Mouse (Mus musculus) embryo, embryonic 9.5 days (tissue): ENCODE results near the gene Taf11.

Source experiments
- DNase-seq: peaks from one replicate; pipeline ENCODE4 v3.0.0-alpha.2; 2017; ENCODE audit errors: extremely low spot score

Gene Taf11

GRCm38 (mm10) chr17:27920676-27921075 is 11.0 kb upstream of the Taf11 start:
- no peak for DNase-seq

DNA sequence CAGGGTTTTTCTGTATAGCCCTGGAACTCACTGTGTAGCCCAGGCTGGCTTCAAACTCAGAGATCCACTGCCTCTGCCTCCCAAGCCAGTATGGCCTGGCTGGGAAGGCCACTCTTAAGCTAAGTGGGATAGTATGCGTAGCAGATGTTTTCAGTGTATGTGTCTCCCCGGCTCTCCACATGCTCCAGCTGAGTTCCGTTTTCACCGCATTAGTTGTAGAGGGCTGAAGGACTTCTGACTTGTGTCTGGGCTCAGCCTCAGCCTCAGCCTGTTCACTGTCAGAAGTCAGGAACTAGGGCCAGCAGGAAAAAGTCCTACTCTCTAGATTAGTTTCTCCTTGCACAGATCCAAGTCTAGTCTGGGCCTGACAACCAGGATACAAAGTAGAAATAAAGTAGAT is 6.7 kb upstream of the Taf11 start:
- DNase-seq: no peak

DNA sequence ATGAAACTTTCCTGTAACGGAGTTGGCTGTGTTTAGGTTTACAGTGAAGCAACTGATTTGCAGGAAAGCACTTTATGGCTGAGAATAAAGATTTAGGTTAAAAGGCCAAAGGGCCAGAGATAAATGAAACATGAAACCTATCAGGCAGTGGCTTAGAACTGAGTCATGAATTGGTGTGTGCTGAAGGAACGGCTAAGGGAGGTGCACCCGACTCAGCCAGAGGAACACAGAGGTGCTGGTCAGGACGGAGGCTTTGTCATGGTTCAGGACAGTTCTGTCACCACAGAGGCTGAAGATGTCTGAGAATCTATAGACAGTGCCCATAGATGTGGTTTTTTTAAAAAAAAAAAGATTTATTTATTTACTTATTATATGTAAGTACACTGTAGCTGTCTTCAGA is 5.1 kb upstream of the Taf11 start:
- no peak for DNase-seq

DNA sequence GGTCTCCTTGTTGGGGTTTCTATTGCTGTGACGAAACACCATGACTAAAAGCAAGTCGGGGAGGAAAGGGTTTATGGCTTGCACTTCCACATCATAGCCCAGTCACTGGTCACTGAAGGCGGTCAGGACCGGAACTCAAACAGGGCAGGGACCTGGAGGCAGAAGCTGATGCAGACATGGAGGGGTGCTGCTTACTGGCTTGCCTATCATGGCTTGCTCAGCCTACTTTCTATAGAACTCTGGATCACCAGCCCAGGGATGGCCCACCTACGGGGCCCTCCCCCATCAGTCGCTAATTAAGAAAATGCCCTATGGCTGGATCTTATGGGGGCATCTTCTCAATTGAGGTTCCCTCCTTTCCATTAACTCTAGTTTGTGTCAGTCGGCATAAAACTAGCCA is 1.7 kb upstream of the Taf11 start:
- DNase-seq: no peak

GRCm38 (mm10) chr17:27908888-27909621 is 589 bp downstream of the Taf11 start, which contains the start of gene Anks1:
Gene Anks1, plus strand, starts transcription at chr17:27909306.
- DNase-seq: peak; percentile 90

- DNase-seq: peak; percentile 39
Measured at GRCm38 (mm10) chr17:27908206-27908887, 1.3 kb downstream of the Taf11 start.

DNA sequence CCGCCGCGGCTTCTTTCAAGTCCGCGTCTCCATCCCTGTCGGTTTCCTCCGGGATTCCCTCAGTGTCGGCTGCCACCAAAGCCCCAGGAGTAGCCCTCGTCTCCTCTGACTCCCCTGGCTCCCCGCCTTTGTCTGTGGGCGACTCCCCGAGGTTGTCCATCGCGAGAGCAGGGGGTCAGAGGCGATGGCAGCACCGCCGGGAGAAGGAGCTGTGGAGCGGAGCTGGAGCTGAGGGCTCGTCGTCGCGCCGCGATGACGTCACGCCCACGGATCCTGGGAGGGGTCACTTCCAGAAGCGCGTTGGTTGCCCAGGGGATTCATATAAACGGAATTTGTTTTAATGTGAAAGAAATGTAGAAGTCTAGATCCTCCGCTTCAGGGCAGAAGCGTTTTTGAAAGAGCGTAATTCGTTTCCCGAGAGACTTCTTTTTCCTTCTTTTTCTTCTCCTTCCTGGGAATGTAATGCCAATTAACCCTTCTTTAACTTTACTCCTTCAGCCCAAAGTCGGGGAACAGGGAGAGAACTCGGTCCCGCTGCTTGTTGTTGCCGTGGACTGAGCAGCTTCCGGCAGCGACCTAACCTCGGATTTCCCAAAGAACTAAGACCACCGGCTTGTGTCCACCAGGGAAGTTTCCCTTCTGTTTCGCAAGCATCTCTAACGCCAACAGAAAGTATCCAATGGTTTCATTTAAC is 2.0 kb downstream of the Taf11 start:
- DNase-seq: peak; percentile 94

DNA sequence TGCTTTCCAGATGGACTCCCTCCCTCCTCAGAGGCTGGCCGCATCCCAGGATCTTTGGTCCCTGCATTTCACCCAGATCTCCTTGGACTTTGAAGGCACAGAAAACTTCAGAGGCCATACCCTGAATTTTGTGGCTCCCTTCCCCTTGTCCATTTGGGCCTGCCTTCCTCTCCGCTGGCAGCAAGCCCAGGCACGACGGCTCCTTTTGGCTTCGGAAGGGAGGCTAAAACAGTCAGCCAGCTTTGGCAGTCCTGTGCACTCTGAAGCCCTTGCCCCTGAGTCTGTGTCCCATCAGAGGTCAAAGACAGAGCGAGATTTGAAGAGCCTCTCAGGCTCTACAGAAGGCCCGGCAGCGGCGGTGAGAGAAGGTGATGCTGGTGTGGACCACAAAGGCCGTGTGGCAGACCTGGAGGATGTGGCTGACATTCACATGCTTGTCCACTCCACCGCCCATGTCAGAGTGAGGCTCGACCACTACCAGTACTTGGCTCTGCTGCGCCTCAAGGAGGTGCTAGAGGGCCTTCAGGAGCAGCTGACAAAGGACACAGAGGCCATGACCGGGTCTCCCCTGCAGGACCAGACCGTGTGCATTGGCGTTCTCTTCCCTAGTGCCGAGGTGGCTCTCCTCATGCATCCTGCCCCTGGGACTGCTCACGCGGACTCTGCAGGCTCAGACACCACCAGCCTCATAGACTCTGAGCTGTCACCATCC is 23.0 kb downstream of the Taf11 start:
- DNase-seq: no peak

- DNase-seq: no peak
Measured at GRCm38 (mm10) chr17:27883994-27884393, 25.6 kb downstream of the Taf11 start.

DNA sequence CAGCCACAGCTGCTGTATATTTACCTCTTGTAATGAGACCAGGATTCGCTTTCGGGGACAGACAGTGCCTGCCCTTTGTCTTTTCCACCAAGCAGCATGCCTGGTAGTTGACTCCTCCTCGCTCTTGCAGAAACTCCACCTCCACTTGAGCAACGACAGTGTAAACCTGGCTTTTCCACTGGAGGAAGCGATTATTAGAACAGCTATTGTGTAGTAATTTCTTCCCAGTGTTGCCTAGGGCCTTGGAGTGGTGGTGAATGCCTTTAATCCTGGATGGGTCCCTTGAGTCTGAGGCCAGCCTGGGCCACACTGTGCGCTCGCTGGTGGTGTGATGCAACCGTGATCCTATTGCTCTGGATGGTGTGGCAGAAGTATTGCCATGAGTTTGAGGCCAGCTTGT is 26.5 kb downstream of the Taf11 start:
- no peak for DNase-seq

- no peak for DNase-seq
Measured at GRCm38 (mm10) chr17:27881518-27881917, 28.1 kb downstream of the Taf11 start.

DNA sequence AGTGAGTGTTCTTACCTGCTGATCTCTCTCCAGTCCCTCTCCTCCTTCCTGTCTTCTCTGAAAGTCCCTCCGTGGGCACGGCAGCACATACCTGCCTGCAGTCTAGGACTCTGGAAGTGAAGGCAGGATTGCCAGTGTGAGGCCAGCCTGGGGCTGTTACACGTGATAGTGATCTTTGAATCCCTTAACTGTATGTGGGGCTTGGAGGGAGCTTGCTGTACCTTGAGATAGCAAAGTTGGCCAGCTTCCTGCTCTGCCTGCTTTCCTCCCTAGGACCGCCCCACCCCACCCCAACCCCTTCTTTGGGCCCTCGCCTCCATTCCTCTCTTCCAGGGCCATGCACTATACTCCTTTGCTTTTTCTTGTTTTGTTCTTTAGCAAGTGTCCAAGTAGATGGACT is 35.1 kb downstream of the Taf11 start:
- no peak for DNase-seq

GRCm38 (mm10) chr17:27873583-27873982 is 36.1 kb downstream of the Taf11 start:
- no peak for DNase-seq

GRCm38 (mm10) chr17:27871851-27872250 is 37.8 kb downstream of the Taf11 start:
- no peak for DNase-seq

DNA sequence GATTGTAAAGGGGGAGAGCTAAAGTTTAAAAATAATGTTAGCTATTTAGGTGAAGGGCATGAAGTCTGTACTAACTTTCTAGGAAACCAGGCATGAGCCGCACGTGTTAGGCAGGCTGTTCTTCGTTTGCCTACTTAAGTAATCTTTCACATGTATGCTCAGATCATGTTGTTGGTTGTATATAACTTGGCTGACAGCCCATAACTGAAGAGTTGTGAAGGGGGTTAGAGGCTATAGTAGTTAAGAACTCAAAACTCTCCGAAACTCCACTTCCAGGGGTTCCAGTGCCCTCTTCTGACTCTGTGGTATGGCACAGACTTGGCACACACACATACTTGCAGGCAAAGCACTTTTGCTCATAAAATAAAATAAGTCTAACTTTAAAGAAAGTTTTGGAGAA is 42.9 kb downstream of the Taf11 start:
- no peak for DNase-seq

- DNase-seq: no peak
Measured at GRCm38 (mm10) chr17:27865461-27865860, 44.2 kb downstream of the Taf11 start.

GRCm38 (mm10) chr17:27859131-27859530 is 50.5 kb downstream of the Taf11 start:
- no peak for DNase-seq

DNA sequence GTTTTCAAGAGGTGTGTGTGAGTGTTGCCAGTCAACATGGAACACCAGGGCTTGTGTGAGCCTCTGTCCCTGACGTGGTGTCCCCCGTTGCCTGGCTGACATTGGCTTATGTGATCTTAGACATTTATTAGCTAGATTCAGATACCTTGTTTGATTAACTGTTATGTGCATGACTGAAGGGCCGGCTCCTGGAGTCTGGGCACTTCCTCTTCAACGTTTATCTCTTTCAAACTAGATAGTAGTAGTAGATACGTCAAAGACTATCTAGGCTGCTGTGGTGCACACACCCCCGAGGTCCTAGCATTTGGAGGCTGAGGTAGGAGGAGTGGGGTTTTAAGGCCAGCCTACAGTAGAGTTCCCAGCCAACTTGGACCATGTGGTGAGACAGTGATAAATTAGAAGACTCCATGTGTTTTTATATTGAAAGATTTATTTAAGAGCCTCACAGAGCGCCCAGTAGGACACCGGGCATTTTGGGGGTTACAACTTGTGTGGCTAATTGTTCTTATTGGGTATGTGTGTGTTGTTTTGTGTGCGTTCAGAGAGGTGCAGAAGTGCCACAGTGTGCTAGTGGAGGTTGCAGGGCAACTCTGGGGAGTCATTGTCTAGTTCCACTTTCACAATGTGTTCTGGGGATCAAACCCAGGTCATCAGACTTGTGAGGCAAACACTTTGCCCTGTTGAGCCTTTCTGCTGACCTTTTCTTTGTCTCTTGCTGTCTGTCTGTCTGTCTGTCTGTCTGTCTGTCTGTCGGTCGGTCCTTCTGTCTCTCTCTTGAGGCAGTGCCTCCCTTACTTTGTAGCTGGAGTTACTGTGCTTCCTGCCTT is 51.8 kb downstream of the Taf11 start:
- DNase-seq: no peak

DNA sequence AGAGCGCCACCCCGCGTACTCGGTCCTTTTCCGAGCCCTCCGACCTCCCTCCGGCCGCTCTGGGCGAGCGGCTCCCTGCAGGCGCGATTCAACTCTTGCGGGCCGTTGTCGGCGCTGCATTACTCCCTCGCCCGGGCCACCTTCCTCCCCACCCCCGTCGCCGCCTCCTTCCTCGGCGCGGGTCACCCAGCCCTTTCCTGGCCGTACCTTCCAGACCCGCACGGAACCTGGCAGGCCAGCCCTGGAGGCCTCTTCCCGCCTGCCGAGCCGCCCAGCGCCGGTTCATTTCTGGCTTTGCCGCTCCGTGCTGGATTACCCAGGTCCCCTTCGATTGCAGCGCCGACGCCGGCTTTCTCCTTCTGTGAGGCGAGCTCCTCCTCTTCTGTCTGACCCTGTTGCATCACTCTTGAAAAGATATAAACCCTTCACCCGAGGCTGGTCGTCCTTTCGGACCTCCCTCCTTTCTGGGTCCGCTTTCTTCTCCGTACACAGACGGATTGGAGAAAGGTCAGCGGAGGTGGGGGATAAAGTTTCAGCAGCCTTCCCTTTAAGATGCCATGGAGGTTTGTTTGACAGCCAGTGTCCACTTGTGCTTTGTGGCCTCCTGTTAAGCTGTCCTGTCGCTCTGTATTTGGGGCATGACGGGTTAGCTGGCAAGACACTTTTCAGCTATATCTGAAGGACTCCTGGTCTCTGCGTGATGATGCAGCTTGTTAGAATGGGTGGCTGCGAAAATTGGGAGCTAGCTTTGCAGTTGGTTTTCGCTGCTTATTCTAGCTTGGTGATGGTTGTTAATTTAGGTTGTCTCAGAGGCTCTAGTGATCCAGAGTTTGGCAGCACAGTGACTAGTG is 52.6 kb downstream of the Taf11 start:
- DNase-seq: peak; percentile 70

DNA sequence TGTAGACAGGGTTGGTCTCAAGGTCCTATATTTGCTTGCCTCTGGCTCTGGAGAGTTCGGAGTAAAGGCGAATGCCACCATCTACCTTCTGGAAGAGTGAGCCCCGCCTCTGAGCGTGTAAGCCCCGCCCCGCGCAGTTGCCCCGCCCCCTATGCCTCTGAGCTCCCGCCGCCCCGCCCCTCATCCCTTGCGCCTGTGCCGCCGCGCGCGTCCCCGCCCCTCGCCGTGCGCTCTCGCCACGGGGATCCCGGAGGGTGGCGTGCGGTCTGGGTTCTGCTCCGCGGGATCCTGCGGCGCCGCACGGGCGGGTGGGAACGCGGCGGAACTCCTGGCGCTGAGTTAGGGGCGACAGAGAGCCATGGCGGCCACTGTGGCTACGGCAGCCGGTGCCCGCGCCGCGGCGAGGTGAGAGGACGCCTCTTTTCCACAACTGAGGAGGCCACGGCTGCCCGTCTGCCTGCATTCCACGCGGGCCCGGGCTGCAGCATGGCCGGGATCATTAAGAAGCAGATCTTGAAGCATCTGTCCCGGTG is 53.3 kb downstream of the Taf11 start, which contains the start of gene Uhrf1bp1:
Gene Uhrf1bp1 (plus strand): TSS at position 177 of the 533 bp plus-strand sequence.
- DNase-seq: peak; percentile 89
